Mouse (Mus musculus) cerebellum, adult 8-10 months (tissue): Measurements from ENCODE around the gene Vmn1r200.
"Not testable (repeated sequence)": the region's sequence is repeated elsewhere in the genome, so short reads cannot be mapped to it uniquely, and the experiment has no call there.

Experiments
- DNase-seq: peaks from one replicate; pipeline ENCODE4 v3.0.0; 2022

The Vmn1r200 gene

GRCm38 (mm10) chr13:22390073-22390472 is at the start of gene Vmn1r200:
TSS of gene Vmn1r200 (plus strand) at chr13:22390373.
- no peak for DNase-seq

GRCm38 (mm10) chr13:22350064-22350463 is 40.1 kb upstream of the Vmn1r200 start, which contains the start of gene Vmn1r198:
TSS of gene Vmn1r198 (plus strand) at chr13:22350364.
- DNase-seq: no peak

- no peak for DNase-seq
Observed at GRCm38 (mm10) chr13:22350813-22351212, 39.4 kb upstream of the Vmn1r200 start.

- DNase-seq: no peak
Observed at GRCm38 (mm10) chr13:22379518-22379917, 10.7 kb upstream of the Vmn1r200 start, which contains the start of gene Vmn1r199. TSS of gene Vmn1r199 (plus strand) at chr13:22379818.

GRCm38 (mm10) chr13:22381128-22381527 is 9.0 kb upstream of the Vmn1r200 start:
- not testable (repeated sequence) for DNase-seq

GRCm38 (mm10) chr13:22383401-22383800 is 6.8 kb upstream of the Vmn1r200 start:
- DNase-seq: no peak

GRCm38 (mm10) chr13:22387050-22387449 is 3.1 kb upstream of the Vmn1r200 start:
- DNase-seq: no peak

GRCm38 (mm10) chr13:22402978-22403377 is 12.8 kb downstream of the Vmn1r200 start:
- no peak for DNase-seq
